Mouse (Mus musculus): Measurements from ENCODE around the gene Rgcc.

The Rgcc gene

DNA sequence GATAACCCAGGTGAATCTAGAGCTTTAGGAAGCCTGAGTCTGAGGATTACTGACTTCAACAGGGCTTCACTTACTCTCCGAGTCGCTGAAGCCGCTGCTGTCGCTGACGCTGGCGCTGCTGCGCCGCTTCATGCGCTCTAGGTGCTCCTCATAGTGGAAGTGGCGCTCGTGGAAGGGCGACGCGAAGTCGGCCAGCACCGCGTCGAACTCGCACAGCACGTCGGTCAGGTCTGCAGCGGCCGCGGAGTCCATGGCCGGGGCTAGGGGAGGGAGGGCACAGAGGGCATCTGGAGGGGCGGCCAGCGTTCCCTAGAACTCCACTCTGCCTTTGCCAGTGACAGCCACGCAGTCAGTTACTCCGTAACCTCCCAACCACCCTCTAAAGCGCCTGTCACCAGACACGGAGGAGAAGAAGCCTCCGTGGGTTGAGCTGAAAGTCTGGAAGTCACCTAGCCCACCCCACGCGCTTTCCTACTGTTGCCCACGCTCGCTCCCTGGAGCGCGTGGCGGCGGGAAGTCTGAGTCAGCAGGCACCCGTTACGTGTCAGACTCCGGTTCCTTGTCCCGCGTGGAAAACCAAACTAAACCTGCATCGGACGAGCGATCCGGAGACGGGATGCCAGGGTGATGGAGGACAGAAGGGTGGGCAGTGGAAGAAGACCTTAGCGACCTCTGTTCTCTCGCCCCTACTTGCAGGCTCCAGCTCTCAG, 649 bp downstream of the Rgcc start:
- in situ Hi-C loops (cut with MboI, MseI) = no loop called here

DNA sequence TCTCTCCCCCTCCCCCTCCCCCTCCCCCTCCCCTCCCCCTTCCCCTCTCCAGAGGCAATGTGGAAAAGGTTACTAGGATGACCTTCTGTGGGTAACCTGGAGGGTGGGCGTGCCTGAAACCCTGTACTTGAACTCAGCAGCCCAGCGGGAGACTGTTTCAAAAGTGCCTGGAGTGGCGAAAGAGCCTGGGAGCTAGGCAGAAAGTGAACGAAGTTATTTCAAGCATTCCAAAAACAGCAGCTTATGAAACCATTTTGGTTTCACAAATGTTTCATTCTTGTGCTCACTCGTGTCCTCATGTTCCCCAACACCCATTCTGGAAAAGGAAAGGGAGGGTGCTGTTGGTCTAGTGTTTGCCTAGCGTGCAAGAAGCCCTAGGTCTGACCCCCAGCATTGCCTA, 1.6 kb downstream of the Rgcc start:
- in situ Hi-C loops (cut with MboI, MseI) = no loop called here

DNA sequence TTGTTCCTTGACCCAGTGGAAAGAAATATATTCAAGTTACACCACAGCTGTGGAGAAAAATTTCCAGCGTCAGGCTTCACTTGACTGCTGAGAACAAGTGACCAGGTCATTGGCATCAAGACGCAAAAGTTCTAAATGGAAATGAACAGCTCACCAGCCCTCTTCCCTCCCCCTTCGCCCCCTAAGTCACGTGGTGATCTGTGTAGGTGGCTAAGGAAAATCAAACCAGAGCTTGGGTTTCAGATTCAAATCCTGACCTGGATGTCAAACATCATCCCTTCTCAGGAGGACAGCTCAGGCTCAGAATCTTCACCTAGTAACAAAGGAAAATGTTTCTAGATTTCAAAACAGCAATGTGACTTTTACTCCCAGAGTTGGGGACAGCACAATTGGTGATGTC, 2.2 kb downstream of the Rgcc start:
- in situ Hi-C loops (cut with MboI, MseI) = no loop called here

DNA sequence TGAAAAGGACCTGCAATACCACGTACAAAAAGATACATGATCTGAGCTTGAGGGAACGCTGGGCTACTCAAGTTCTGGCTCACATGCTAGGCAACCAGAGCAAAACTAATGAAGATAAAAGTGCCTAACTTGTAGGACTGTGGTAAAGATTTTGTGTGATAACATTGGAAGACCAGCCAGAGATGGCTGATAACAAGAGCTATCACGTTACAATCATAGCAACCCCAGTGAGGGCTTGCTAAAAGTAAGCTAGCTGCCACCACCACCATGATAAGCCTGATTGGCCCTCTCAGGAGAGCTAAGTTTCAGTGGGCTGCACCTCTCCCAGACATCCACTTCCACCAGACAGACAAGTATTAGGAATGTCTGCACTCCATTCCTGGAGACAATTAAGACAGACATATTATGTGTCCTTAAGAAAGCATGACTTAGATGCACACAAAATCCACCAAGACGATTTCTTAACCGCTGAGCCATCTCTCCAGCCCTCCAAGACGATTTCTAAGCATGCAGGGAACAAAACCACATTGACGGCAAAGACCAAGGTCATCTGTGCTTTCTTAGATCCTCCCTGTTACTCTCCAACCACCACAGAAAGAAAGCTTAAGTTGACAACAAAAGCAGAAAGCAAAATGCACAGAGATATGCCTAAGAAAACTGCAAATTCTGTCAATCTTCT, 3.0 kb downstream of the Rgcc start:
- in situ Hi-C loops (cut with MboI, MseI) = no loop called here

DNA sequence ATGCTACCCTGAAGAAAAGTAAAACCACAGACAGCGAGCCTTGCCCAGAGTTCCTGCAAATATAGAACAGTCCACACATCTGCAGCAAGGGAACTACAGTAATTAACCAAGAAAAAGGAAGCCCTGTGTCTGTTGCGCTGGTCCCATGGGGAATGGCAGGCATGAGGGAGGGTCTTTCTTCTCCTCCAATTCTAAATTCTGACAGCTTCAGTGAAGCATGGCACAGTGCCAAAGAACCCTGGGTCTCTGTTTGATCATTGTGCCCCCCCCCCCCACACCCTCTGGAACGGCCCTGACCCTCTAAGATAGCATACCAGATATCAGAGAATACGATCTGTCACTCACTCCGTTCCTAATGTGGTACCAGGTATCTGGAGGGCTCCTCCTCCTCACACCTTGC, 4.6 kb downstream of the Rgcc start:
- in situ Hi-C loops (cut with MboI, MseI) = no loop called here

DNA sequence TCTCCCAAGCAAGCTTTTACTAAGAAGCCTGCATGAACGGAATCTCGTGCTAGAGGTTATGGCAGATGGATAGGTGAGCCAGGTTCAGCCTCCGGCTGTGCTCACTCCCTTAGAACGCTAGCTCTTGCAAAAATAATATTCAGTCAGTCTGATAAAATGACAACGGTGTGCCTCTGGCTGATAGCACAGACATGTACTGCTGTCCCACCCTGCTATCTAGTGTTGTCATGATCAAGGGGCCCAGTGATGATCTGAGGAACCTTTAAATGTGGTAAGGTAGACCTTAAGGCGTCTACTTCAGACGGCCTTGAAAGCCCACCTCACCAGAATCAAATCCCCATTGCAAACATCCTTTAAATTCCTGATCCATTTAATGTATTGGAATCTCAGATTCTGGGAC, 5.2 kb downstream of the Rgcc start:
- in situ Hi-C loops (cut with MboI, MseI) = no loop called here

DNA sequence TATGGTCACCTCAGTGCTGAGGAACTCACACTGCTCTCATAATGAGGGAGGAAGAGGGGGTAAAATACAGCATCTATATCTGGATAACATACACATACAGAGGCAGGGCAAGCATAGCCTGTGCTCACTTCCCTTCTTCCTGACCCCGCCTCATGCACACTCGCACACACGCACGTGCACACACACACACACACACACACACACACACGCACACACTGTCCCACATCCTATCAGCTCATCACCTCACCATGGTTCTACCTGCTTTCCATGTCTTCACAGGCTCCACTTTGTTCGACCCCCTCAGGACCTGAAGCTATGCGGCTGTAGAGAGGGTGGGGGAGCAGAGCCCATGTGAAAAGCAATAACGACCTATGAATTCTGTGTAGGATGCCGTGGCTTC, 5.9 kb downstream of the Rgcc start:
- in situ Hi-C loops (cut with MboI, MseI) = no loop called here

DNA sequence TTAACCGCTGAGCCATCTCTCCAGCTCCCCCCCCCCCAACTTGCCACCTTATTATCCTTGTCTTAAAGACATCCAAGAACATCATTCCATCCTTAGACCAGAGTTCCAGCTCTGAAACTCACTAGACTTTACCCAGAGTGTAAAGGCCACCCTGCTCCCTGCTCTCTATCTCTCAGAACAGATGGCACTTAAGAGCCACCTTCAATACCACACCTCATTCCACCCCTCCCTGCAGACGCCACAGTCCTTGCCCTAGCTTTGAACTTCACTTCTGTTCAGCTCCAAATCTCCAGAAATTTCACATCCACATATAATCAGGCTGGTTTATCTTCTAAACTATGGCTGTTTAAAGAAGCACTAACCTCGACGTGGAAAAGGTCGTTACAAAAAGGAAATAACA, 6.5 kb downstream of the Rgcc start:
- in situ Hi-C loops (cut with MboI, MseI) = no loop called here

DNA sequence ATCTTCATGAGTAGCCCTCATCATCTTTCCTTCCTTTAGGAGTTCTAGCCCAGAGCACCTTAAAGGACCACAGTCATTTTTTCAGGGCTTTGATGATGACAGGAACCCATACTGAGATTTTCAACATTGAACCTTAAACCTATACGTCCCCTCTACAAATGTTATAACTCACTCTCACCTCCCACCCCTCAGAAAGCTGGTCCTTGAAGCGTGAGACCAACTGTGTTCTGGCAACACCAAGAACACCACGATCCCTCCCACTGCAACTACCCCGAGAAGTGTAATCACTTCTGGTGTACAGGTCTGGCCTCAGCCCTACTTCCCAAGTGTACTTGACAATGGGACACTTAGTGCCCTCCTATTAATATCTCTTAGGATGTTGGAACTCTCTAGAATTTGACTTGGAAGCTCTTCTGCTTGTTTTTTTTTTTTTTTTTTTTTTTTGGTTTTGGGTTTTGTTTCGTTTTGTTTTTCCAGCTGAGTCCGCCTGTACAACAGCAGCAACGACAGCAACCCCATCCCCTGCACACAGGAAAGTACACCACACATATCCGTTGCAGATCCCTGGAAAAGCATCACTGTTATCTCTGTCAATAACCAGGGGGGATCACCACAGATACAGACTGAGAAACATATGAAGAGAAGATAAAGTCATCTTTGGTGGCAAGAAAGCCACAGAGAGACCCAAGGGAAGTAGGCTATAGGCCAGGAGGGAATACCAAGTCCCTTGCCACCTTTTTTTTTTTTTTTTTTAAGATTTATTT, 7.2 kb downstream of the Rgcc start:
- in situ Hi-C loops (cut with MboI, MseI) = no loop called here

DNA sequence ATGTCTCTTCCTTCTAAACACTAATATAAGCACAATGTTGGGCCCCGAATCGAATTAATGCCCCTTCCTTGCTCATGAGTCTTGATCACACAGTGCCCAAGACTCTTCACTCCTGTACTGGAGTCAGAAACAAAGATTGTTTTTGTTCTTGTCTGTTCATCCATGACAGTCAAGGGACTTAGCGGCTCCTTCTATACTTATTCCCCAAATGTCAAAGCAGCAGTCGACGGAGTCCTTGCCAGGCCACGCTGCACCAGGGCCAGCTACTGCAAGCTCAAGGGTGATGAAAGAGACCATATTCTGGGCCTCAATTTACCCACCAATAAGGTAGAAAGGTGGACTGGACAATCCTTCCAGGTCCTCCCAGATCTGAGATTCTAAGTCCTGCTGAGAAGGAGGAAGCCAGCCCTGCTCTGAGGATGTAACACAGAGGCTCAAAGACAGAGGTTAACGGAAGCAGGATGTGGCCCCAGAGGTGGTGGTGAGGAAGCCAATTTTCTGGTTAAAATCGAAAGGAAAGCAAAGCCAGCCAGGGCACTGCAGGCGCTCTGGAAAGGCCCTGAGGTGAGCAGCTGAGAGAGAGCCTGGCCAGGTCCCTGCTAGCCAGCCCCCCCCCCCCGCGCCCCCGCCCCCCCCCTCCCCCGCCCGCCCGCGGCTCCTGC, 8.2 kb downstream of the Rgcc start:
- in situ Hi-C loops (cut with MboI, MseI) = no loop called here

DNA sequence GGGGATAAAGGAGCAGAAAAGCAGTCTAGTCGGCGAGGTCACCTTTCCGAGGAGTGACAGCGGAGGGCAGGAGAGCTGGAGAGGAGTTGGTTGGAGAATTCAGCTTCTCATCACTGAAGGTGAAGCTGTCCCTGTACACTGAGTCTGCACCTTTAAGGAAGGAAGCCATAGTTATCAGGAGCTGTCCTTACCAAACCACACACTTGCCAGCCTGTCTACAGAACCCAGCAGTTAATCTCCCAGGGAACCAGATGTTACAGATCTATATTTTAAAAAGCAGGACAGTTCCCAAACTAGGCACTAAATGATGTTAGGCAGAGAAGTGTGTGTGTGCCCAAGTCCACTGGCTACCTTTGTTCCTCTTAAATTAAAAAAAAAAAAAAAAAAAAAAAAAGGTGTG, 9.8 kb downstream of the Rgcc start:
- in situ Hi-C loops (cut with MboI, MseI) = no loop called here

DNA sequence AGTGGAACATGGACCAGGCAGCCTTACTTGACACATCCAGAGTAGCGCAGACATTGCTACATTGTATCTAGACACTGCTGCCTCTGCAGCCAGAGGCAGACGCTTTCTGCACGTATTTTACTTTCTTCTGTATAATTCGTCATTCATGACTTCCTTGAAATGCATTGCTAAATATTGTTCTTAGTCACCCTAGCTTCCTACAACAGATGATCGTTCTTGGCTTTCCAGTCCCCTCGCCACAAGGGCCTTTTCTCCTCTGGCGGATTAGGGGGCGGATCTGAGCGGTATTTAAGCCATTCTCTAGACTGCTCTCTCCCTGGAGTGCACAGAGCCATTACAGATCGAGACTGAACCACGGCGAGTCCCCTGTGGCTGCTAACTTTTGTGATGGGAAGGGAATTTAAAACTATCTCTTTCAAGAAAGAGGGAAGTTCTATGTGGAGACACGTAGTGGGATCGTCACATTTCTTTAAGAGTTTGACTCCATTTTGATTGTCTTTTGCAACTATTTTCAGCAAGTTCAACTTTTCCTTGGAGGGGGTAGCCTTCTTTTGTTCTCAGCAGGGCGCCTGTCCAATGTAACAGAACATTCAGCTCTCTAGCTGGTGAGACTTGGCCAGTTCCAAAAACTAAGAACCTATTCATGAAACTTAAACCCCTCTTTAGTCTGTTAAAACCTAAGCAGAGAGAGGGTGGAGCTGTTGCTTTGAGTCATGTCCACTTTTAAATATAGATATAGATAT, 10.6 kb downstream of the Rgcc start:
- in situ Hi-C loops (cut with MboI, MseI) = no loop called here

DNA sequence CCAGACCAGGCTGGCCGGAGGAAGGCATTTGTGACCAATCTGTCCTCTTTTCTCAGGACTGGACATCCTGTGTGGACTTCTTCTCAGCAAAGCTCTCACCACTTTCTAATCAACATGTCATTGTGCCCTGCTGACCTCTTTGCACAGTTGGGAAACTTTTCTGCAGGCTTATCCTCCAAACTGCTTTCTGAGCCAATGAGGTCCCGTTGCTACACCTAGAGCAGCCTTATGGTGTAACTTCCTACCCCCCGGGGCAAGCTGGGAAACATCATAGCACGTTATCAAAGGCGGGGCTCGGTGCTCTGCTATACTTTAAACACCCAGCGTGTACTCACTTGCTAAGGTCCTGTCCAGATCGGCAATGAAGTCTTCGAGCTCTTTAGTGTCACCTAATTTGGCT, 11.5 kb downstream of the Rgcc start:
- in situ Hi-C loops (cut with MboI, MseI) = no loop called here

DNA sequence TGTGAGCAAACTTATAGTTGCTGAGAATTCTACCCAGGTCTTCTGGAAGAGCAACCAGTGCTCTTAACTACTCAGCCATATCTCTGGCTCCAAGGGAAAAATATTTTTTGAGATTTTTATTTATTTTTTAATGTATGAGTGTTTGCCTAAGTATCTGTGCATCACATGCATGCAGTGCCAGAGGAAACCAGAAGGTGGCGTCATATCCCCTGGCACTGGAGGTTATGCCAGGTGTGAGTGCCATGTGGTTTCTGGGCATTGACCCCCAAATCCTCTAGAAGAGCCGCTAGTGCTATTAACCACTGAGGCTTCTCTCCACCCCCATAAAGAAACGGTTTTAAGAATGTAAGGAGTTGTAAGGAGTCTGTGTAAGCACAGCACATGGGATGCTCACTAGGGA, 13.2 kb downstream of the Rgcc start:
- in situ Hi-C loops (cut with MboI, MseI) = no loop called here

DNA sequence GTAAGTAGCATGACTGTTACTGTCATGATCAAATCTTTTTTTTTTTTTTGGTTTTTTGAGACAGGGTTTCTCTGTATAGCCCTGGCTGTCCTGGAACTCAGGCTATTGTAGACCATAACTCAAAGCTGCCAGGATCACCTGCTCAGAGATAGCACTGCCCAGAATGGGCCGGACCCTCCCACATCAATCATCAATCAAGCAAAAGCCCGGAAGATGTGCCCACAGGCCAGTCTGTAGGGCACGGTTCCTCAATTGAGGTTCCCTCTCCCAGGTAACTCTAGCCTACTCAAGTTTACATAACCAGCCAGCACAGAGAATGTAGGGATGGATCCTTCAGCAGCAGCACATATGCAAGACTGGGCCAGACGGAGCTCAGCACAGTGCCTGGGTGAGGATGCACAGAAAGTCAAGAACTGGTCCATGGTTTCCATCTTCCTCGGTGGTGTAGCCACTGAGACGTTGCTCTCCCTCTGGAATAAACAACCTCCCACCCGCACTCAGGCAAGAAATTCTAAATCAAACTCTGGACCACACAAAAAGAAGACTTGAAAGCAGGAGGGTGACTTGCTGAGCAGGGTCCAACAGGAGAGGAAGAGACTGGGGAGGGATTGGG, 14.1 kb downstream of the Rgcc start:
- in situ Hi-C loops (cut with MboI, MseI) = no loop called here

DNA sequence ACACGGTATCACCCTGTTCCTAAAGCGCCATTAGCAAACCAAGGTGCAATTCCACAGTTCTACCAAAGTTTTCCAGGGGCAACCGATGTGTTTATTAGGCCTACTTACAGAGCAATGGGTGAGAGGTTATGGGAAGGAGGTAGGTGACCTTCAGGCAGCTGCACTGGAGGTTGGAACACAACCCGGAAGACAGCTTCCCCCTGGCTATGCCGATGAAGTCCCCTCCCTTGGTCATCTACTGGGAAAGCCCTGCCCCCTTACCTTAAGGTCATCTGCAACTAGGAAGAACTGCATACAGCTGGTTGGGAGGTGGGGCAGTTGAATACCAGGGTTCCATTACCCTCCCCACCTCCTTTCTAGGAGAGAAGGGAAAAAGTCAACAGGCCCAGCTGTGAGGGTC, 15.9 kb downstream of the Rgcc start:
- in situ Hi-C loops (cut with MboI, MseI) = no loop called here

DNA sequence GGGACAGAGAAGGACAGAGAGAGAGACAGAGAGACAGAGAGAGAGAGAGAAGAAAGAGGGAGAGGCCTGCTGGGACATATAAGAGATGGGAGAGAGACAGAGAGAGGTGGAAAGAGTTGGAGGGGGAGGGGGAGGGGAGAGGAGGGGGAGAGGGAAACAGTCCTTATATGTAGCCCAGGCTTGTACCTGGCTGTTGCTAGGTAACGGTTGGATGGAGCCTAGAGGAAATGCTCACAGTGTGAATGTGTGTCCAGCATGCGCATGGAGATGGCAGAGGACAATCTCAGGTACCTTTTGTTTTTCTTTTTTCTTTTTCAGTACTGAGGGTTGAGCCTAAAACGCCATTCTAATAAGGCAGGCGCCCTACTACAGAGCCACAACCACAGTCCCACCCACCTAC, 16.8 kb downstream of the Rgcc start:
- in situ Hi-C loops (cut with MboI, MseI) = no loop called here

DNA sequence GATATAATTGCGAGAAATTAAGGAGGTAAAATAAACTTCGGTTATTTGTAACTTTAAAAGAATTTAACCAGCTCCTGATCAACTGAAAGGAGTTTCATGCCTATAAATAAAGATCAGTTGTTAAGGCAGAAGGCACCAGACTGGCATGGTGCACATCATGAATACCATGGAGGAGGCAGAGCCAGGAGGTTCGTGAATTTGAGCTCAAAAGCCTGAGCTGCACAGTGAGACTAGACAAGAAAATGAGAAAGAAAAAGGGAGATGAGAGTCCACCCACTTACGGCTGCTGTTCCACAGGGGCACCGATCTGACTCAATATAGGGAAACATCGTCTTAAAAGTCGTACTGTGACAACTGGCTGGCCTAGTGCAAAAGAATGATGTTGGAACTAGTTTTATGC, 17.5 kb downstream of the Rgcc start:
- in situ Hi-C loops (cut with MboI, MseI) = no loop called here

DNA sequence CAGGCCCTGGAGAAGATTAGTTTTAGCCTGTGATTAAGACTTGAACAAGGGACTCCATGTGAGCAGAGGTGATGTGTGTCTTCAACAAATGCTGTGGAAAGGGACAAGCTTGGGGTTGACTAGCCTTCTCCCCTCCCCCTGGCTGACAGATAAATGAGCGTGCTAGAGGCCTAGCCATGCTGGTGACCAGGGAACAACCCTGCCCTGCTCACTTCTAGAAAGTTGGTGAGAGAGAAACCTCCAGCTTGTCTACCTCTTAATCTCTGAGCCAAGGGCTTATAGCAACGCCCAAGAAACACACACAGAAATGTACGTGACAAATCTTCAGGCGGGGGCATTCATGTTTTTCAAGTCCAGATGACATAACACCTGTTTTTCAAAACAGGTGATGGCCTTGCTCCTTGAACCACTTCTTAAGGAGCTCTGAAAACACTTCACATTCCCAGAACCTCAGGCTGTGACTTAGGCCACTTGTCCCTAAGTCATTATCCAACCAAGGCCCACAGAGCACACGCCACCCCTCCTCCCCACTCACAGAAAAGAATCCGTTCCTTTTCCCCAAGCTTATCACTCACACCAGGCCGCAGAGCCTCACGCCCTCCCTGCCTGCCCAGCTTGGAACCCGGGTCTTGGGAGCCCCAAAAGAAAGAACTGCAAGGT, 19.4 kb downstream of the Rgcc start:
- in situ Hi-C loops (cut with MboI, MseI) = no loop called here

DNA sequence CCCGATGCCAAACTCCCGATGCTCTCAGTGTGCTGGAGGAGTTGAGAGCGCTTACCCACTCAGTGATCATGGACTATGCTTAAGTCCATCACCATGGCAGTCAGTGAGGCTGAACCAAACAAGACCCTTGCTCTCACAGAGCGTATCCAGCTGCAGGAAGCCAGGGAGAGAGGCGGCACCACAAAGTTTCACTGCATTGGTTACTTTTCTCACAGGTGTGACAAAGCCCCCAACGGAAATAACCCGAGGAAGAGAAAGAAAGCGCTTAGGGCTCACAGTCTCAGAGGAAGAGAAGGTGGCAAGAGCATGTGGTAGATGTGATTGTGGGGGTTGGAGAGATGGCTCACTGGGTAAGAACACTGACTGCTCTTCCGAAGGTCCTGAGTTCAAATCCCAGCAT, 21.0 kb downstream of the Rgcc start:
- in situ Hi-C loops (cut with MboI, MseI) = no loop called here

DNA sequence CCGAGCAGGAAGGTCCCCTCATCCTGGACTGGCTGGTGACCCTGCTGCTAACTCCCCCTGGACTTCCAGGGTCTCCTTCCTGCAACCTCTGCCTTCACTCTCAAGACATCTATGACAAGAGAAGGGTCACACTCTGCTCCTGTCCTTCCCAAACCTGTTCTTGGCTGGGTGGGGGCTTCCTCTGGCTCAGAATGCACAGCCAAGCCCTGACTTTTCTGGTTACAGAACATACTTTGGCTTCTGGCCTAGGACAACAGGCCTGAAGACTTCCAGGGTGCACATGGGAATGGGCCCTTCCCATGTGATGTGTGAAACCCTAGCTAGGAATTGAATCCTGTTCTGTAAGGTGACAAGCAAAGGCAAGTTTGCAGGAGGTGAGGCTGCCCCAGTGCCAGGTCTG, 22.0 kb downstream of the Rgcc start:
- in situ Hi-C loops (cut with MboI, MseI) = no loop called here

Measured in T-helper 2 cell (primary cell).